Mouse (Mus musculus) adrenal gland, postnatal 10 days (tissue): ENCODE measurements around the gene Wdr83. TPM values are rescaled to one million over a fixed set of nuclear protein-coding genes. Genes with fewer than 3 reads are reported as not detected.
"Not testable (repeated sequence)": the region's sequence is repeated elsewhere in the genome, so short reads cannot be mapped to it uniquely, and the experiment has no call there.

Source experiments
- DNase-seq: peaks from one replicate; pipeline ENCODE4 v3.0.0; 2021; ENCODE audit warnings: mixed read lengths
- long read RNA-seq, 2 experiments: library from polyadenylated mRNA; stranded (forward); transcript quantifications; one replicate each; pipeline ENCODE4 v2.0.0; 2021
- total RNA-seq, 2 experiments: library from RNA; stranded (reverse); gene quantifications; 2 replicates each; pipeline ENCODE4 v1.2.3; 2021

Gene Wdr83
- total RNA-seq = 10 to 100 TPM; 25.7 to 29.8 TPM
- long read RNA-seq, experiment 1, transcript Wdr83-201 (9 exons, 1,238 nt) = major isoform, 19 of 24 reads
- long read RNA-seq, experiment 1, partial matches to known transcripts = 0 of 24 reads
- long read RNA-seq, experiment 1, other reads (novel, unspliced or antisense) = 2 of 24 reads
- long read RNA-seq, experiment 2, transcript Wdr83-201 (9 exons, 1,238 nt) = major isoform, 13 of 17 reads
- long read RNA-seq, experiment 2, partial matches to known transcripts = 0 of 17 reads
- long read RNA-seq, experiment 2, other reads (novel, unspliced or antisense) = 2 of 17 reads

DNA sequence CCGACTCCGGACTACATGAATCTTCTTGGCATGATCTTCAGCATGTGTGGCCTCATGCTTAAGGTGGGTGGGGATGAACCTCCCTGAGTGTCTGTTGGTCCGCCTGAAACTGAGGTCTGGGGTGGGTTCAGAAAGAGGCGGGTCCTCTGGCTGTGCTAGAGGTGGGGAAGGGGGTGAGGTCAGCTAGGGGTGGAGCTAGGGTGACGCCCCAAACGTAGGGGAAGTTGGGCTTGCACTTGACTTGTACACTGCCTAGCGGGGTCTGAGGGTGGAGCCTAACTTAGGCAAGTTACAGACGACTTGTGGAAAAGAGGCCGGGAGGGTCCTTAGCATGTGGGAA is at the start of gene Wdr83:
Gene Wdr83 (minus strand): TSS at position 91 of the 340 bp plus-strand sequence.
- DNase-seq = peak; percentile 54

DNA sequence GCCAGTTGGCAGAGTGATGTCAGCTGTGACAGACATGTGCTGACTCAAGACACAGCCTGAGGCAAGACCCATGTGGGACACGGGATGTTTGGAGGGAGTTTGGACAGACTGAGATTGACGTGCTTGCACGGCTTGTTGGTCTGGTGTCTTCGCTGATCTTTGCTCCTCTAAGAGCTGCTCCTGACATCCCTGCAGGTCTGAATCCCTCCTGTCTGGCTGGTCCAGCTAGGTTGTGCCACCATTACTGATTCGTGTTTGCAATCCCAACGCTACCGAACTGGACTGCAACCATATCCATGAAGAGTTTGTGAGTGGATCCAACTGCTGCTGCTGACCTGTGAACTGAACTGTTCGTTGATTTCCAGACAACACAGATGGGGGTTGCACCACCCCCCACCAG is 42.6 kb upstream of the Wdr83 start:
- no peak for DNase-seq

DNA sequence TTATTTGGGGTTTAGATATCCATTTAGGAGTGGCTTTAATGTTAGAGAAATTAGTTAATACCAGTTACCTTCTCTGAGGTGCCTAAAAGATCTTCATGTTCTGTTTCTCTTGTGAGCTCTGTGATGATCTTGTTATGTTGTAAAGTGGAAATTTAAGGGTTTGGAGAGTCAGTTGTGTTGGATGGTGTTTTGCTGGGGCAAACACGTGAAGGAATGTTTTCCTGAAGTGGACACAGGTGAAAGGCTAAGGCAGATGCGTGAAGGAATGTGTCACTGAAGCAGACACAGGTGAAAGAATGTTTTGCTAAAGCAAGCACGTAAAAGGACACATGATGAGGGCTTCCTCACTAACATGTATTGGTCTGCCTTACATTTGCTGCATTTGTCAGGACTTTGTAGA is 41.9 kb upstream of the Wdr83 start, which contains the start of gene Zfp791:
Gene Zfp791 (minus strand): TSS at position 101 of the 400 bp plus-strand sequence.
- no peak for DNase-seq

DNA sequence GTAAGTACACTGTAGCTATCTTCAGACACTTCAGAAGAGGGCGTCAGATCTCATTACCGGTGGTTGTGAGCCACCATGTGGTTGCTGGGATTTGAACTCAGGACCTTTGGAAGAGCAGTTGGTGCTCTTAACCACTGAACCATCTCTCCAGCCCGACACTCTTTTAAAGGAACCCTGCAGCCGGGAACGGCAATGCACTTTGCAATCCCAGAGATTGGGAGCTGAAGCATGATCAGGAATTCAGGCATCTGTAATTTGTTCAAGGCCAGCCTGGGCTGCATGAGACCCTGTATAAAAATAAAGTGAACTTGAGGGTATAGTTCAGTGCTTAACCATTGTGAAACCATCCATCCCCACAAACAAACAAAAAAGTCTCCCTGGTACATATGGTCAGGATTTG is 39.1 kb upstream of the Wdr83 start:
- not testable (repeated sequence) for DNase-seq

DNA sequence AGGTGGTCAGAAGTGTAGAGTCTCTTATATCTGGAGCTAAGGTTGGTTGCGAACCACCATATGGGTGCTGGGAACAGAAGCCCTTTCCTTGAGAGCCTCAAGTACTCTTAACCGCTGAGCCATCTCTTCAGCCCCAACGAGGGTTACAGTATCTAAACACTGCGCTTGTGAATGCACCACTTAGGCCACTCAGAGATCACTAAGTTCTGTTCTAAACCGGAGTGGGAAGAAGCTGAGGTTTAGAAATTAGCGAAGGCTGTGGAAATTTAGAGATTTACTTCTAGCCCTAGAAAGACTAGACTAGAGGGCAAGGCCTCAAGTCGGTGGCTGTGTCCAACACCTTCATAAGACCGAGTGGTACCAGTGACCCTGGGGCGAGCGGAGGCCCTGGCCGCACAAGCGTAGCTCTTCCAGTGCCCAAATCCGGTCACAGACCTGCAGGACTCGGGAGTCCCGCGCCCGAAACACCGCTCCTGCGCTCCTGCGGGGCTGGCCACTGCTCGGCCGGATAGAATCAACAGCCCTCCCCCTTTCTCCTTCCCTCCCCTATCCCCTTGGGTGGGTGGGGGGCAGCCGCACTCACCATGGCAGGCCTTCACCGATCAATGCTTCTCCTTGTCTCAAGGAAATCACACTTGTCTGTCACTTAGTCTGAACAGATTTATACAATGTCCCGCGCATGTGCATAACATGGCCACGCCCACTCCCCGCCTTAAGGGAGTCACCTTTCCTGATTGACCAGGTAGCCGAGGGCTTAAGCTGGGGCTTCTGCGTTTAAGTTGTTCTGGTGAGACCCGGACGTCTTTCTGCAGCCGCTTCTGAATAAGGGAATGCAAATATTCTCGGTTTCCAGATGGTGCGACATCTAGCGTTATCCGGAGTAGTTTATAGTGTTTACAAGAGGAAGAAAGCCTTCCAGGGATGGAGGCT is 38.2 kb upstream of the Wdr83 start:
- peak; percentile 89 for DNase-seq

DNA sequence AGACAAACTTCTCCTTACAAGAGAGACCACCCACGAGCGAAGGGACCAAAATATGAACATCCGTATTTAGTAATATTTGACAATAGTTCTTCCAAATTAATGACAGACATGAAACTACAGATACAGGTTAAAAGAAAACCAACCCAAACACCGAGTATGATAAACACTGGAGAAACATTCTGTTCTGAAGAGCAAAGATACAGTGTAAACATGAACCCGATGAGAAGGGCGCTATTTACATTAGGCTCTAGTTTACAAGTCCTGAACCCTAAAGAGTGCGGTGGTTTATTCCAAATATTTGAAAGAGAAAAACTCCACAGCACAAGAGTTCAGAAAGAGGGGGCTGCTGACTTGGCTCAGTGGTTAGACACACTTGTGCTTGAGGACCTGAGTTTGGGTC is 35.9 kb upstream of the Wdr83 start:
- DNase-seq = no peak

DNA sequence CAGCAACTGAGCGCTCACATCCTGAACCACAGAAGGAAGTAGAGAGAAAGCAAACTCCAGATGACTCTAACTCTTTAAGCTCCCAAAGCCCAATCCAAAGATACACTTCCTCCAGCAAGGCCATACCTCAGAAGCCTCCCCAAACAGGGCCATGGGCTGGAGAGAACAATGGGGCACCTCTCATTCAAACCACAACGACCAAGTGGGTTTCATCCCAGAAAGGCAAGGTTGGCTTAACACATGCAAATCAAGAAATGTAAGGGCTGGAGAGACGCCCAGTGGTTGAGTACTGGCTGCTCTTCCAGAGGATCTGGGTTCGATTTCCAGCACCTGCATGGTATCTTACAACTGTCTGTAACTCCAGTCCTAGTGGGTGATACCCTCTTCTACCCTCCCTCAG is 34.4 kb upstream of the Wdr83 start:
- DNase-seq = no peak

DNA sequence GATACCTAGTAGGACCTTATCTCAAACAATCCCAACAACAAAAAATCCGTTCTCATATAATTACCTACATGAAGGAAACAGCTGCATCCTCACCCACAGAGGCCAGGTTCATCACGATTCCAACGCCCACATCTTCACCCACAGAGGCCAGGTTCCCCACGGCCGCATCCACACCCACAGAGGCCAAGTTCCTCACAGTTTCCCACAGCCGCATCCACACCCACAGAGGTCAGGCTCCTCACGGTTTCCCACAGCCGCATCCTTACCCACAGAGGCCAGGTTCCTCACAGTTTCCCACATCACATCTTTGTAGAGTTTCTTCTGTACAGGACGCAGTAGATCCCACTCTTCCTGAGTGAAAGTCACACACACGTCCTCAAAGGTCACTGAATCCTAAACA is 32.1 kb upstream of the Wdr83 start:
- no peak for DNase-seq

DNA sequence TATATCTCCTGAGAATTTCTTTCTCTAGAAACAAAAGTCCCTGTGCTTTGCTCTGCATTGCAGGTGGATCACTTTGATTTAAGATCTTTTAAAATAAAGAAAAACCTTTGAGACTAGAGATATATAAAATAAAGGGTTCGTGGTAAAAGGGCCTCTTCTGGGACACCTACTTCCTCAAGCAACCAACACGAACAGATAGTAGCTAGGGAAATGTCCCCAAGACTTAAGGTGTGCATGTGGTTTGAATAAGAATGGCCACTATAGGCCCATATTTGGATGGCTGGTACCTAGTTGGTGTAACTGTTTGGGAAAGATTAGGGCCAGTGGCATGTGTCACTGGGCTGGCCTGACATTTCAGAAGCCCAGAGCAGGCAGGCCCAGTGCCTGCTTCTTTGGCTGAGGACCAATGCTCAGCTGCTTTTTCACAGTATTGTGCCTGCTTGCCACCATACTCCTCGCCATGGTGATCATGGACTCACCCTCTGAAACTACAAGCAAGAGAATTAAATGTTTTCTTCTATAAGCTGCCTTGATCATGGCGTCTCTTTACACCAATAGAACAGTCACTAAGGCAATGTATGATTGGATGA is 19.1 kb upstream of the Wdr83 start:
- no peak for DNase-seq

DNA sequence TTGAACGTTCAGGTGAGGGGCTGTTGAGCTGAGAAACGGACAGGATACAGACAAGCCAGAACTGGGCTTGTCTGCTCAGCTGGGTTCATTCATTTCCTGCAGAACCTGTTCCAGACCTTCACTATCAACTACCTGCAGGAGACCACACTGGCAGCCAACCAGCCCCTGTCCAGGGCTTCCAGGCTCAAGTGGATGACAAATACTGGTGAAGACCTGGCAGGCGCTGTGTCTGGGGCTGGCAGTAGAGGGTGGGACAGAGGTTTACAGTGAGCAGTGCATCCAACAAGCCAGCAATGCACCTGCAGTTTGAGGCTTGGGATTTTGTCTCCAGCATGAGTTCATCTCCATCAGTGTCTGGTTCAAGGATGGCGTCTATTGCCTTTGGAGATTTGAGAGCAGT is 15.7 kb upstream of the Wdr83 start:
- no peak for DNase-seq

DNA sequence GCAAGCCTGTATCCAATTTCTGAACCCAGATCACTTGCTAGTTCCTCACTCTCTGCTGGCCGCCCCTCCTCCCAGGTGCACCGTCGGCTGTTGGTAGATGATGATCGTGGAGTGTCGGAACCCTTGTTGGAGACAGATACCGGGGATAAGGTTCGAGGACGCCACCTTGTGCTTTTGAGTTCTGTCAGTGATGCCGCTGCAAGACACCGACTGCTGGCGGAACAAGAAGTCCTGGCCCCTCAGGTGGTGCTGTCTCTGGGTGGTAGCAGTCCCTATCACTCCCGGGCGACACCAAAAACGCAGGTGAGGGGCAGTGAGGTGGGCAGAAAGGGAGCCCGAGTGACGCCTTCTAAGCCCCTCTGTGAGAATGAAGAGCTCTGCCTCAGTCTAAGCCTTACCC is 15.1 kb upstream of the Wdr83 start:
- DNase-seq = no peak

DNA sequence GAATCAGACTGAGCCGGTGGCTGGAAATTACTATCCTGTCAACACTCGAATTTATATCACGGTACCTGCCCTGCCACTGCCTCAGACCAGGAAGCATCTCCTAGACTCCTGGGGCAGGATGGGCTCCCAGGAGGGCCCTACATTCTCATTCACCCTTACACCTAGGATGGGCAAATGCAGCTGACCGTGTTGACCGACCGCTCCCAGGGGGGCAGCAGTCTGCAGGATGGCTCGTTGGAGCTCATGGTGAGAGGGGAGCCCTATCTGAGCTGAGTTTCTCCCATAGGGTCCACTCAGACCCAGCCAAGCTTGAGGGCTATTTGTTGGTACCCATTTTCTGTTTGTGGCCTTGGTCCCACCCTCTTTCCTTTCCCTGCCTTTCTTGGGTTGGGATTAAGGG is 14.5 kb upstream of the Wdr83 start:
- DNase-seq = no peak

DNA sequence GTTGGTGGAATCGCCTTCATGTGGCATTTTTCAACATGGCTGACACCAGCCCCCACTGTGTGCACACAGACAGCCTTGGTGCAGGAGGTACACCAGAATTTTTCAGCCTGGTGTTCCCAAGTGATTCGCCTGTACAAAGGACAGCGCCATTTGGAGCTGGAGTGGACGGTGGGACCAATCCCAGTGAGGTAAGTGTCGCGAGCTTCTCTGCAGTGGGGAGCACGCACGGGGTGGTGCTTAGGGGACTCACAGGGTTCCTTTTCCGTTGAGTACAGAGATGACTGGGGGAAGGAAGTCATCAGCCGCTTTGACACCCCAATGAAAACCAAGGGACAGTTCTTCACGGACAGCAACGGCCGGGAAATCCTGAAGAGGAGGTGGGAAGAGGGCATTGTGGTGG is 13.9 kb upstream of the Wdr83 start:
- no peak for DNase-seq

DNA sequence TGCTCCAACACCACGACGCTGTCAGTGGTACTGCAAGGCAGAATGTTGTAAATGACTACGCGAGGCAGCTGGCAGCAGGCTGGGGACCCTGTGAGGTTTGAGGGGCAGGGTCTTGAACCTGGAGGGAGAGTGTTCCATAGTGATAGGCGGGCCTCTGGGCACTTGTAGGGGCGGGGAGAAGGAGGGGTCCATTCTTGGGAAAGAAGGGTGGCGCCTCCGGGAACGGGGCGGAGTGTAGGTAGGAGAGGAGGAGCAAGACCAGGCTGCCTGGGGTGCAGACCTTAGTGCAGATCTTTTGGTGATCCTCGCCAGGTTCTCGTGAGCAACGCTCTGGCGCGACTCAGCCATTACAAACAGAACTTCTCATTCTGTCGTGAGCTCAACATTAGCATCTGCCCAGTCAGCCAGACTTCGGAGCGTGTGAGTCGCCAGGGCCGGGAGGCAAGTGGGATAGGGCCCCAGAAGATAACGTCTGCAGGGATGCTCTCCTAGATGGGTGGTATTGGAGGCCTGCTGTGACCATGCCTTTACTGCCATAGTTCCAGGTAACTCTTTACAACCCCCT is 10.5 kb upstream of the Wdr83 start:
- DNase-seq = no peak

DNA sequence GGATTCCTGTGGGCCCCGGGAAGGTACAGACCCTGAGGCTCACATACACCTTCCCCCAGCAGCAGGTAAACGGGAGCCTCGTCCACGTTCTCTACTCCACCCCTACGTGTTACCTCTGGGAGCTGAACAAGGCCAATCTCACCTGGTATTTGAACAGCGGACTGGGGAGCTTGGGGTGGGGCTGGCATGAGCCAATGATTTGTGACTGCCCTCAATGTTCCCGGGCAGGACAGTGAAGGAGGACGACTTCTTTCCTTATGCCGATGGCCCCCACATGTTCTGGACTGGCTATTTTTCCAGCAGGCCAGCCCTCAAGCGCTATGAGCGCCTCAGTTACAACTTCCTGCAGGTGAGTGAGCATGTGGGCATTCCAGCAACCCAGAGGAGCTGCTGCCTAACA is 9.8 kb upstream of the Wdr83 start:
- no peak for DNase-seq

DNA sequence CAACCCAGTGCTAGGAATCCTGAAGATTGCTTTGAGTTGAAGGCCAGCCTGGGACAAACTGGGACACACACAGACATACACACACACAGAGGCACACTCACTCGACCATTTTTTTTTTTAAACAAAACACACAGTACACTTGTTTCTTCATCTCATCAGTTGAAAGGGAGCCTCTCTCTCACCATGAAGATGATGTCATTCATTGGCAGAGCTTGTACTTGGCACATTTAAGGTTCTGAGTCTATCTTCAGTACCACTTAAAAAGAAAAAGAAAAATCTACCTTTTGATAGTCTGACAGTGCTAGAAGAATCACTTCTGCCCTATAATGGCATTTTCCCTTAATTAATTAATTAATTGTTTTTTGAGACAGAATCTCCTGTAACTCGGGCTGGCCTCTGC is 7.7 kb upstream of the Wdr83 start:
- no peak for DNase-seq

DNA sequence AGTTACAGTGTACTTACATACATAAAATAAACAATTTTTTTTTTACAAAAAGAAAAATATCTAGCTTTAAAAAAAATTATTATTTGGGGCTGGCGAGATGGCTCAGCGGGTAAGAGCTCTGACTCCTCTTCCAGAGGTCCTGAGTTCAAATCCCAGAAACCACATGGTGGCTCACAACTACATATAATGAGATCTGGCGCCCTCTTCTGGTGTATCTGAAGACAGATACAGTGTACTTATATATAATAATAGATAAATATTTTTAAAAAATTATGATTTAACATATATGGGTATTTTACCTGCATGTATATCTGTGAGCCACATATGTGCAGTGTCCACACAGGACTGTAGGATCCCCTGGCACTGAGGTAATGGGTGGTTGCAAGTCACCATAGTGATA is 5.1 kb upstream of the Wdr83 start:
- no peak for DNase-seq

DNA sequence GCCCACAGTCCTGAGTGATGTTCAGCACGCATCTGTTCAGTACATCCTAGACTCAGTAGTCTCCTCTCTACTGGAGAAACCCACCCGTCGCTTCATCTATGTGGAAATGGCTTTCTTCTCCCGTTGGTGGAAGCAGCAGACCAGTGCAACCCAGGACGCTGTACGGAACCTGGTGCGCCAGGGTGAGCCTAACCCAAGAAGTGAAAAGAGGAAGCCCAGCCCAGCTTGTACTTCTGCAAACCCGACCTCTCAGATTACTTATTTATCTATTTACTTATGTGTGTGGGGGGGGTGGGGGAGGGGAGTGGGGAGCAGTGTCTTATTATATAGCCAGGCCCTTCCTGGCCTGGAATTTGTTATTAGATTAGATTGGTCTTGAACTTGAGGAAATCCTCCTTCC is 3.5 kb upstream of the Wdr83 start:
- DNase-seq = no peak

DNA sequence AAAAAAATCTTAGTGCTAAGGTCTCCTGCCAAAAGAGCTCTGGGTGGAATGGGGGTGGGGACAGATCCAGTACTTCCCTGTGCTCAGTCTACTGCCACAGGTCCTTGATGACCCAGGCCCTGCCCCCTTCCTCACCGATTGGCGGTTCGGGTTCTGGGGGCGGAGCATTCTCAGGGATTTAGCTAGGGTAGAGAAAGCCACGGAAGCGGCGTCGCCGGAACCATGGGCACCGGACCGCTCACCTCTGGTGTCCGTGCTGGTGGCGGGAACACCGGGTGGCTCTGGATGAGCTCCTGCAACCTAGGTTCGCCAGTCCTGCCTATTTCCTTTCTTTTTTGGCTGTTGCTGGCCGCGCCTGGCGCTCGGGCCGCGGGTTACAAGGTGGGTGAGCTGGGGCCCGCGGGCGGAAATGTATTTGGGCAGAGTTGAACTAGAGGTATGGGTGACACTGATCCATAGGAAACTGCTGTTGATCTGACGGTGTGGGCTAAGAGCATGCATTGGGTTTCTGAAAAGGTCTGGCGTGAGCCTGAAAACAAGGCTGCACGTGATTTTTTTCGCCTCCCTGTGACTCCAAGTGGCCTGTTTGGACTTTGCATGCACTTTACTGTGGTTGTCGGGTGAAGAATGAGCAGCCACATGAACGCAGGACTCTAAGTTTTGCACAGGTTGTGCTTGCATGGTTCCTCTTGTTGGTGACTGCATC is 2.2 kb upstream of the Wdr83 start, which contains the start of gene Man2b1:
Gene Man2b1 (plus strand): TSS at position 163 of the 706 bp plus-strand sequence.
- peak; percentile 94 for DNase-seq

DNA sequence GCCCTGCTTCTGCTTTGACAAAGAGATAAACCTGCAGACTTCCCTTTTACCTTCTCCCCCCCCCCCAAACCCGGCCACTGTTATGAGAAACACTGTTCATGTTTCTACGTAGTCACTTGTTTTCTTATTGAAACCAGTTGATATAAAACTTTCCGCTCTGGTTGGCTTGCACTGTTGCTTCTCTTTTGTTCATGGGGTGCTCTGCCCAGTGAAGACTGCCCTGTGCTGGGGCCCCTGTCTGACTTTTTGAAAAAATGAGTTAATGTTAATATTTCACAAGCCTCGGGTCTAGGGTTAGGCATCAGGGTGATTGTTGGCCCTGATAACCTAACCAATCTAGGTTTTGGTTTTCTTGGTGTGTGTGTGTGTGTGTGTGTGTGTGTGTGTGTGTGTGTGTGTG is 1.1 kb upstream of the Wdr83 start:
- not testable (repeated sequence) for DNase-seq

DNA sequence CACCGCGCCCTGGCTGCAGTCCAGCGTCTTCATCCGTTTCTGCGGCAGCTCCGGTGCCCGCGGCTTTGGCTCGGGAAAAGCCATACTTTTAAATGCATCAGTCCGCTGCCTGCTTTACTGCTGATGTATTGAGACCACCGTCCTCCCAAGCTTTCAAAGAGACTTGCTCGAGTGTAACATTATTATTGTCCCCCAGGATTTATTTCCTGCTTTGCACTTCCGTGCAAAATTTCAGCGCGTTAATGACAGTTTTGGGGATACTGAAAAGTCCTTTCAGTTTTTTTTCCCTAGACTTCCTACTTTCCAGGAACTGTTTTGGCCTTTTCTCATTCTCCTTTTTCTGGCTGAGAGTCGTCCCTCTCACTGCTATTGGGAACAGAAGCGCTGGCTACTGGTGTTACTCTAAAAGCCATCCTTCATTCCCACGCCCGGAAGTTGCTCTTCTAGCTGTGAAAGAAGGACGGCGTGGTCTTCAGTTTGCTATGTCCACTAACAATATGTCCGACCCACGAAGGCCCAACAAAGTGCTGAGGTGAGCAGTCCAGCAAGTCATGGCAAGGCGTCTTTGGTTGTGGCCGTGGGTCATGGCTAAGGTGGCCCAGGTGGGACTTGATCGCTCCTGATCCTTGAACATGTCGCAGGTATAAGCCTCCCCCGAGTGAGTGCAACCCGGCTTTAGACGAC is 432 bp downstream of the Wdr83 start, which contains the start of gene Wdr83os:
Gene Wdr83os (plus strand): TSS at position 209 of the 684 bp plus-strand sequence.
- DNase-seq = peak; percentile 65

DNA sequence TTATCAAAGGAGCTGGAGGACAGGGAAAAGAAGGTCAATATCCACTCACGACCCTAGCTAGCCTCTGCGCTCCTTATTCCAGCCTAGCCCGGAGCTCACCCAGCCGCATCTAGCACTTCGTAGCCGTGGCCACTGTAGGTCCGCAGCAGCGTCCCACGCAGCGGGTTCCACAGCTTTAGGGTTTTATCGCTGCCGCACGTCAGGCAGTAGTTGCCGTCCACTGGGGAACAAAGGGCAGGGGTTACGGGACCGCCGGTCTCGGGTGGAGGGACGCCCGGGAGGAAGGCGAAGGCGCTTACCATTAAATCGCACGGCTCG is 933 bp downstream of the Wdr83 start:
- no peak for DNase-seq
